Mouse (Mus musculus): ENCODE results near the gene Ube2h. TPM values are rescaled to one million over a fixed set of nuclear protein-coding genes. Genes with fewer than 3 reads are reported as not detected.

Gene Ube2h
- polyA plus RNA-seq, 1 experiment: 35.4 TPM

GRCm38 (mm10) chr6:30169148-30169547, 135.2 kb downstream of the Ube2h start:
- Histone ChIP-seq H3K27ac (ENCODE audit: control insufficient read depth, insufficient read depth, low read depth, low read length) (no peak overlapping the region), H3K27me3 (ENCODE audit: control insufficient read depth, insufficient read depth, low read length) (peaks cover 2% of the 10 kb centered on the region; the same call in 1 of the 2 replicates), H3K4me3 (ENCODE audit: control insufficient read depth, low read depth, low read length) (no peak overlapping the region), H3K36me3 (ENCODE audit: control insufficient read depth, insufficient read depth, low read length) (no peaks in the 10 kb centered on the region), H3K4me1 (ENCODE audit: control insufficient read depth, insufficient read depth, low read length) (peaks cover 11% of the 10 kb centered on the region)
- TF ChIP-seq POLR2A (IDR thresholded peaks at IDR 0.05; ENCODE audit: control insufficient read depth, low read depth, low read length) (no peak), CTCF (IDR thresholded peaks at IDR 0.05; ENCODE audit: control insufficient read depth, insufficient read depth, insufficient replicate concordance, low read depth, low read length) (no peak)

- peaks cover 5% of the 10 kb centered on the region for H3K4me1 ChIP-seq (ENCODE audit: control insufficient read depth, insufficient read depth, low read length)
- TF ChIP-seq POLR2A (IDR thresholded peaks at IDR 0.05; ENCODE audit: control insufficient read depth, low read depth, low read length) (no peak), CTCF (IDR thresholded peaks at IDR 0.05; ENCODE audit: control insufficient read depth, insufficient read depth, insufficient replicate concordance, low read depth, low read length) (no peak)
- H3K27ac ChIP-seq (ENCODE audit: control insufficient read depth, insufficient read depth, low read depth, low read length): no peak overlapping the region
- no peaks in the 10 kb centered on the region for H3K36me3 ChIP-seq (ENCODE audit: control insufficient read depth, insufficient read depth, low read length)
- H3K27me3 ChIP-seq (ENCODE audit: control insufficient read depth, insufficient read depth, low read length): peaks cover 2% of the 10 kb centered on the region; the same call in 1 of the 2 replicates
- no peak overlapping the region for H3K4me3 ChIP-seq (ENCODE audit: control insufficient read depth, low read depth, low read length)
Measured at GRCm38 (mm10) chr6:30168275-30168674, 136.1 kb downstream of the Ube2h start.

- TF ChIP-seq POLR2A (IDR thresholded peaks at IDR 0.05; ENCODE audit: control insufficient read depth, low read depth, low read length) (no peak), CTCF (IDR thresholded peaks at IDR 0.05; ENCODE audit: control insufficient read depth, insufficient read depth, insufficient replicate concordance, low read depth, low read length) (no peak)
- Histone ChIP-seq H3K4me1 (ENCODE audit: control insufficient read depth, insufficient read depth, low read length) (no peaks in the 10 kb centered on the region), H3K36me3 (ENCODE audit: control insufficient read depth, insufficient read depth, low read length) (no peaks in the 10 kb centered on the region), H3K27ac (ENCODE audit: control insufficient read depth, insufficient read depth, low read depth, low read length) (no peak overlapping the region), H3K4me3 (ENCODE audit: control insufficient read depth, low read depth, low read length) (no peak overlapping the region), H3K27me3 (ENCODE audit: control insufficient read depth, insufficient read depth, low read length) (no peaks in the 10 kb centered on the region)
Measured at GRCm38 (mm10) chr6:30167192-30167591, 137.1 kb downstream of the Ube2h start.

- no peak for TF ChIP-seq CTCF (IDR thresholded peaks at IDR 0.05; ENCODE audit: control insufficient read depth, insufficient read depth, insufficient replicate concordance, low read depth, low read length)
- no peak for TF ChIP-seq POLR2A (IDR thresholded peaks at IDR 0.05; ENCODE audit: control insufficient read depth, low read depth, low read length)
- H3K36me3 ChIP-seq (ENCODE audit: control insufficient read depth, insufficient read depth, low read length): no peaks in the 10 kb centered on the region
- H3K4me3 ChIP-seq (ENCODE audit: control insufficient read depth, low read depth, low read length): no peak overlapping the region
- H3K4me1 ChIP-seq (ENCODE audit: control insufficient read depth, insufficient read depth, low read length): no peaks in the 10 kb centered on the region
- no peaks in the 10 kb centered on the region for H3K27me3 ChIP-seq (ENCODE audit: control insufficient read depth, insufficient read depth, low read length)
- no peak overlapping the region for H3K27ac ChIP-seq (ENCODE audit: control insufficient read depth, insufficient read depth, low read depth, low read length)
Measured at GRCm38 (mm10) chr6:30166349-30166748, 138.0 kb downstream of the Ube2h start.

- Histone ChIP-seq H3K4me3 (ENCODE audit: control insufficient read depth, low read depth, low read length) (no peak overlapping the region), H3K27ac (ENCODE audit: control insufficient read depth, insufficient read depth, low read depth, low read length) (no peak overlapping the region), H3K4me1 (ENCODE audit: control insufficient read depth, insufficient read depth, low read length) (no peaks in the 10 kb centered on the region), H3K27me3 (ENCODE audit: control insufficient read depth, insufficient read depth, low read length) (no peaks in the 10 kb centered on the region), H3K36me3 (ENCODE audit: control insufficient read depth, insufficient read depth, low read length) (no peaks in the 10 kb centered on the region)
- TF ChIP-seq CTCF (IDR thresholded peaks at IDR 0.05; ENCODE audit: control insufficient read depth, insufficient read depth, insufficient replicate concordance, low read depth, low read length): no peak
- TF ChIP-seq POLR2A (IDR thresholded peaks at IDR 0.05; ENCODE audit: control insufficient read depth, low read depth, low read length): no peak
Measured at GRCm38 (mm10) chr6:30162091-30162490, 142.2 kb downstream of the Ube2h start.

- H3K27ac ChIP-seq (ENCODE audit: control insufficient read depth, insufficient read depth, low read depth, low read length): no peak overlapping the region
- TF ChIP-seq CTCF (IDR thresholded peaks at IDR 0.05; ENCODE audit: control insufficient read depth, insufficient read depth, insufficient replicate concordance, low read depth, low read length) (no peak), POLR2A (IDR thresholded peaks at IDR 0.05; ENCODE audit: control insufficient read depth, low read depth, low read length) (no peak)
- H3K27me3 ChIP-seq (ENCODE audit: control insufficient read depth, insufficient read depth, low read length): no peaks in the 10 kb centered on the region
- H3K36me3 ChIP-seq (ENCODE audit: control insufficient read depth, insufficient read depth, low read length): no peaks in the 10 kb centered on the region
- no peak overlapping the region for H3K4me3 ChIP-seq (ENCODE audit: control insufficient read depth, low read depth, low read length)
- H3K4me1 ChIP-seq (ENCODE audit: control insufficient read depth, insufficient read depth, low read length): no peaks in the 10 kb centered on the region
Measured at GRCm38 (mm10) chr6:30161618-30162017, 142.7 kb downstream of the Ube2h start.

Other genes starting within 250 kb of the Ube2h start
- 15.2 and 15.7 TPM in 2 replicates for gene Zc3hc1, start 86.5 kb upstream of the Ube2h start, polyA plus RNA-seq (2012; rRNA removed)
- gene Klhdc10, start 97.3 kb upstream of the Ube2h start, polyA plus RNA-seq (2012; rRNA removed): 115 TPM in 2 replicates
- gene Tmem209, start 205.2 kb upstream of the Ube2h start, polyA plus RNA-seq (2012; rRNA removed): 77.8 and 92.3 TPM in 2 replicates
- 109 and 119 TPM in 2 replicates for gene Ssmem1, start 205.3 kb upstream of the Ube2h start, polyA plus RNA-seq (2012; rRNA removed)
- 1.1 and 1.4 TPM in 2 replicates for gene Cpa2, start 237.0 kb upstream of the Ube2h start, polyA plus RNA-seq (2012; rRNA removed)